Mouse (Mus musculus): Measurements from ENCODE around the gene Arpc5l.

DNA sequence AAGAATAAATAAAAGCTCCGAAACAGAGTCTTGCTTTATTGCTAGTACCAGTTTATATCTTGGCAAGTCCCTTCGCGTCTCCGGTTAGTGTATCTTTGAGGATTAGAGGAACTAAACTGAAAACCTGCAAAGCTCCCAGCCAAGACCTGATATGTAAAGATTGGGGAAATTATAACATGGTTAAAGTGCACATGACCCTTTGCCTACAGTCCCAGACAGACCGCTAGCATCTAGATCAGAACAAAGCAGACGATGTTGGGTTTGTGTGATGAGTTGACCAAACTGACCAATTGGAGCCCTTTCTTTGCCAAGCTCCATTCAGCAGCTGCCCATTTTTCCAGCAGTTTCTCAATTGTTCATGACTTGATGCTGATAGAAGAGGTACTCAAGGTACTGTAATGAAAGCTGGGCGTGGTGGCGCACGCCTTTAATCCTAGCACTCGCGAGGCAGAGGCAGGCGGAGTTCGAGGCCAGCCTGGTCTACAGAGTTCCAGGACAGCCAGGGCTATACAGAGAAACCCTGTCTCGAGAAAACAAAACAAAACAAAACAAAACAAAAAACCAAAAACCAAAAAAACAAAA, 1.1 kb downstream of the Arpc5l start:
- TF ChIP-seq CTCF (IDR thresholded peaks at IDR 0.05; ENCODE audit: insufficient read depth, low read depth, low read length) (no peak), POLR2A (IDR thresholded peaks at IDR 0.05; ENCODE audit: insufficient read depth, low read depth, low read length) (no peak)
